Comparison of ENCODE assay signal across 8 mouse cellular contexts in the genomic region with DNA sequence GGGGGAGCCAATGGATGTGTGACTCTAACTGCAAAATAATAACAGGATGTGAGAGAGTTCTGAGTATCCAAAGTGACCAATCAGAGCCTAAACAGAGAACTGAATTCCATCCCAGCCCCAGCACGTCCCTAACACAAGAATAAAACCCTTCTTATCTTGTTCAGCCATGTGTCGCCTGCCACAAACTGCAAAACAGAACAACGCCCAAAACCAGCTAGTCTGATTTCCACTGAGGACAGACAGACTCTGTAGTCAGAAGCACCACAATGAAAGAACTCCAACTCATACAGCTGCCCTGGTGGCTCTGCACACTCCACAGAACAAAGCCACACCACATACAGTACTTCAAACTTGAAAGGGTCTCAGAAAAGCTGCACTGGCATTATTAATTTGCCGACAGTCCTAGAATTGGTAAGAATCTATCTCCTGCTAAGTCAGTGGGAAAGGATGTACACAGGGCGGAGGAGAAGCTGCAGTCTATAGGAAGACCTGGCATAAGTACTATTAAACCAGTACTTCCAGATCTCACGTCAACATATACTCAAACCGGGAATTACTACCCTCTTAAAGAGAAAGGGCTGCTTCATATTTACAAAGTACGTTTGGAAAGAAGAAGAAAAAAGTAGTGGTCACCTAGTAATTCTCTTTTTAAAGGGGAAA. TPM values are rescaled to one million over a fixed set of nuclear protein-coding genes. Genes with fewer than 3 reads are reported as not detected.
DNase-seq lines count a peak whose midpoint lies in the region; ATAC-seq and TF ChIP-seq lines count a peak whose summit lies in the region.

No protein-coding gene starts in this region.

- DNase-seq in limb, embryonic 10.5 days (ENCODE audit: low spot score), result no peak
- DNase-seq in lung, embryonic 14.5 days, result no peak
- no peak for DNase-seq in urinary bladder, adult 18-20 months (ENCODE audit: low spot score in 2 of 2)
- no peak for DNase-seq in gastrocnemius, postnatal 10 days
- DNase-seq in testis, postnatal 10 days (ENCODE audit: low spot score), result no peak

- H3K4me1 ChIP-seq in limb, embryonic 12.5 days (replicated peaks), result peaks cover 31% of the 10 kb centered on the region
- peaks cover 34% of the 10 kb centered on the region for H3K4me1 ChIP-seq in limb, embryonic 10.5 days
- peaks cover 19% of the 10 kb centered on the region for H3K4me1 ChIP-seq in heart, embryonic 11.5 days (ENCODE audit: control insufficient read depth, insufficient read depth, low read length)
- H3K4me1 ChIP-seq in lung, embryonic 14.5 days (ENCODE audit: insufficient read depth), result peaks cover 10% of the 10 kb centered on the region
- peaks cover 18% of the 10 kb centered on the region for H3K4me1 ChIP-seq in stomach, embryonic 15.5 days

- no peaks in the 10 kb centered on the region; the same call in 1 of the 2 replicates for H3K36me3 ChIP-seq in limb, embryonic 12.5 days
- H3K36me3 ChIP-seq in limb, embryonic 10.5 days, result peaks cover 6% of the 10 kb centered on the region; the same call in 1 of the 2 replicates
- no peaks in the 10 kb centered on the region for H3K36me3 ChIP-seq in heart, embryonic 11.5 days (ENCODE audit: control insufficient read depth, insufficient read depth, low read length)
- H3K36me3 ChIP-seq in lung, embryonic 14.5 days (ENCODE audit: insufficient read depth), result no peaks in the 10 kb centered on the region
- H3K36me3 ChIP-seq in stomach, embryonic 15.5 days, result no peaks in the 10 kb centered on the region

- whole genome bisulfite sequencing in limb, embryonic 12.5 days, result 80% methylated on average over 8 of the region's 8 CpGs
- 85% methylated on average over 8 of the region's 8 CpGs for WGBS in limb, embryonic 10.5 days
- WGBS in heart, embryonic 11.5 days (ENCODE audit: insufficient replicate concordance), result 51% methylated on average over 8 of the region's 8 CpGs
- WGBS in lung, embryonic 14.5 days, result 43% methylated on average over 8 of the region's 8 CpGs
- 49% methylated on average over 8 of the region's 8 CpGs for WGBS in stomach, embryonic 15.5 days

- H3K27ac ChIP-seq in limb, embryonic 12.5 days, result no peak overlapping the region
- H3K27ac ChIP-seq in limb, embryonic 10.5 days, result no peak overlapping the region
- H3K27ac ChIP-seq in heart, embryonic 11.5 days (ENCODE audit: low read depth, low read length), result peak overlapping the region; percentile 81
- H3K27ac ChIP-seq in lung, embryonic 14.5 days (ENCODE audit: low read depth), result peak overlapping the region; percentile 22
- H3K27ac ChIP-seq in stomach, embryonic 15.5 days, result peak overlapping the region; percentile 46; the same call in 1 of the 2 replicates

- H3K4me2 ChIP-seq in limb, embryonic 12.5 days, result peak overlapping the region; percentile 87
- peak overlapping the region; percentile 83 for H3K4me2 ChIP-seq in heart, embryonic 11.5 days
- H3K4me2 ChIP-seq in lung, embryonic 14.5 days, result peak overlapping the region; percentile 77
- H3K4me2 ChIP-seq in stomach, embryonic 15.5 days, result peak overlapping the region; percentile 88

- no peak for ATAC-seq in limb, embryonic 12.5 days (ENCODE audit: insufficient number of reproducible peaks, insufficient read depth, low FRiP score, low TSS enrichment, low read depth)
- peak; percentile 71 for ATAC-seq in heart, embryonic 11.5 days (replicated peaks; ENCODE audit: insufficient number of reproducible peaks, low FRiP score, low TSS enrichment)
- ATAC-seq in lung, embryonic 14.5 days (ENCODE audit: insufficient read depth), result no peak
- ATAC-seq in stomach, embryonic 15.5 days (ENCODE audit: insufficient read depth, low FRiP score, low read depth), result peak; percentile 62; the same call in 1 of the 2 replicates

- no peak overlapping the region for H3K4me3 ChIP-seq in limb, embryonic 12.5 days (replicated peaks)
- H3K4me3 ChIP-seq in limb, embryonic 10.5 days, result no peak overlapping the region
- H3K4me3 ChIP-seq in heart, embryonic 11.5 days (ENCODE audit: low read depth, low read length), result peak overlapping the region; percentile 23
- peak overlapping the region; percentile 96 for H3K4me3 ChIP-seq in lung, embryonic 14.5 days (ENCODE audit: low read depth, low read length)
- H3K4me3 ChIP-seq in stomach, embryonic 15.5 days (replicated peaks), result peak overlapping the region; percentile 17; the same call in 1 of the 2 replicates

- no peaks in the 10 kb centered on the region for H3K27me3 ChIP-seq in limb, embryonic 12.5 days
- no peaks in the 10 kb centered on the region for H3K27me3 ChIP-seq in limb, embryonic 10.5 days (ENCODE audit: low read depth, poor library complexity, severe bottlenecking)
- H3K27me3 ChIP-seq in heart, embryonic 11.5 days (ENCODE audit: control insufficient read depth, insufficient read depth, low read length), result no peaks in the 10 kb centered on the region
- H3K27me3 ChIP-seq in lung, embryonic 14.5 days (ENCODE audit: insufficient read depth, low read length), result no peaks in the 10 kb centered on the region
- H3K27me3 ChIP-seq in stomach, embryonic 15.5 days (replicated peaks), result no peaks in the 10 kb centered on the region

- no peaks in the 10 kb centered on the region for H3K9me3 ChIP-seq in limb, embryonic 12.5 days
- no peaks in the 10 kb centered on the region for H3K9me3 ChIP-seq in limb, embryonic 10.5 days (replicated peaks)
- no peaks in the 10 kb centered on the region for H3K9me3 ChIP-seq in heart, embryonic 11.5 days (replicated peaks; ENCODE audit: control insufficient read depth, low read length)
- H3K9me3 ChIP-seq in lung, embryonic 14.5 days (ENCODE audit: low read depth, low read length), result no peaks in the 10 kb centered on the region
- H3K9me3 ChIP-seq in stomach, embryonic 15.5 days, result no peaks in the 10 kb centered on the region

- no peak overlapping the region for H3K9ac ChIP-seq in limb, embryonic 12.5 days (replicated peaks)
- H3K9ac ChIP-seq in heart, embryonic 11.5 days (ENCODE audit: low read depth, low read length), result no peak overlapping the region
- H3K9ac ChIP-seq in lung, embryonic 14.5 days, result 0 out of 2 replicates have a peak overlapping the region, but pooled peaks have one; percentile 24
- no peak overlapping the region for H3K9ac ChIP-seq in stomach, embryonic 15.5 days

- no peak for TF ChIP-seq CTCF in lung, embryonic 14.5 days (IDR thresholded peaks at IDR 0.05; ENCODE audit: low read depth)

RNA-seq across cellular contexts. Expression of gene Arhgef12, which starts 5.0 kb away (rescaled TPM):
- polyA plus RNA-seq in limb, embryonic 12.5 days (2016; fragmentation: Nextera tagmentation; extraction: Ambion mirVana), result 14.8 and 16.9 TPM in 2 replicates
- polyA plus RNA-seq in limb, embryonic 10.5 days (2016; fragmentation: Nextera tagmentation; extraction: Ambion mirVana), result 9.0 and 9.3 TPM in 2 replicates
- 9.6 and 16.8 TPM in 2 replicates for polyA plus RNA-seq in heart, embryonic 11.5 days (2014; fragmentation: Nextera tagmentation; extraction: Ambion mirVana)
- 19.1 and 24.7 TPM in 2 replicates for polyA plus RNA-seq in lung, embryonic 14.5 days (2014; fragmentation: Nextera tagmentation; extraction: Ambion mirVana)
- 12.5 and 14.0 TPM in 2 replicates for polyA plus RNA-seq in stomach, embryonic 15.5 days (2015; fragmentation: Nextera tagmentation; extraction: Ambion mirVana)
- 10 to 100 TPM; 49.6 to 54.5 TPM for total RNA-seq in gastrocnemius, postnatal 10 days (2021)

RNA-seq across cellular contexts. Expression of gene Tmem136, which starts 14.3 kb away (rescaled TPM):
- 8.9 and 11.8 TPM in 2 replicates for polyA plus RNA-seq in limb, embryonic 12.5 days (2016; fragmentation: Nextera tagmentation; extraction: Ambion mirVana)
- 8.9 and 9.9 TPM in 2 replicates for polyA plus RNA-seq in limb, embryonic 10.5 days (2016; fragmentation: Nextera tagmentation; extraction: Ambion mirVana)
- polyA plus RNA-seq in heart, embryonic 11.5 days (2014; fragmentation: Nextera tagmentation; extraction: Ambion mirVana), result 14.1 and 20.0 TPM in 2 replicates
- 5.3 and 5.9 TPM in 2 replicates for polyA plus RNA-seq in lung, embryonic 14.5 days (2014; fragmentation: Nextera tagmentation; extraction: Ambion mirVana)
- 3.6 and 4.9 TPM in 2 replicates for polyA plus RNA-seq in stomach, embryonic 15.5 days (2015; fragmentation: Nextera tagmentation; extraction: Ambion mirVana)
- total RNA-seq in gastrocnemius, postnatal 10 days (2021), result 1 to 10 TPM; 1.3 to 3.0 TPM

Comparison
In these comparisons a context has a peak if more than half of its experiments do, and no peak if none do; other contexts are left out.
1. ATAC-seq: peak in heart, embryonic 11.5 days (single experiment) and stomach, embryonic 15.5 days (single experiment); none in limb, embryonic 12.5 days (single experiment) and lung, embryonic 14.5 days (single experiment).
2. H3K27ac ChIP-seq: peak in heart, embryonic 11.5 days (single experiment), lung, embryonic 14.5 days (single experiment) and stomach, embryonic 15.5 days (single experiment); none in limb, embryonic 12.5 days (single experiment) and limb, embryonic 10.5 days (single experiment).
3. H3K4me3 ChIP-seq: peak in heart, embryonic 11.5 days (single experiment), lung, embryonic 14.5 days (single experiment) and stomach, embryonic 15.5 days (single experiment); none in limb, embryonic 12.5 days (single experiment) and limb, embryonic 10.5 days (single experiment).
4. Peak in every context shown above with its lines, with median percentiles within 50 percentile points of each other: H3K4me2 ChIP-seq.